Mouse (Mus musculus): ENCODE data around the gene Wdr38. TPM values are rescaled to one million over a fixed set of nuclear protein-coding genes. Genes with fewer than 3 reads are reported as not detected.

The Wdr38 gene
- polyA plus RNA-seq (2015; fragmentation: Nextera tagmentation; extraction: Ambion mirVana), result 2.1 and 3.4 TPM in 2 replicates

- Histone ChIP-seq H3K4me2 (ENCODE audit: low read depth, low read length) (peak within 1 kb of the TSS; percentile 76), H3K4me3 (ENCODE audit: low read length) (peak within 1 kb of the TSS; percentile 58), H3K27me3 (ENCODE audit: control insufficient read depth, insufficient read depth, low read depth, low read length) (no peaks in the 10 kb centered on the region), H3K4me1 (replicated peaks; ENCODE audit: control insufficient read depth, insufficient read depth, low read length) (peaks cover 7% of the 10 kb centered on the region), H3K9ac (ENCODE audit: low read length) (peak within 1 kb of the TSS; percentile 72), H3K27ac (ENCODE audit: low read length) (peak within 1 kb of the TSS; percentile 61; the same call in 1 of the 2 replicates), H3K36me3 (ENCODE audit: control insufficient read depth, insufficient read depth, low read length) (peaks cover 26% of the 10 kb centered on the region), H3K9me3 (ENCODE audit: control insufficient read depth, low read length) (no peaks in the 10 kb centered on the region)
- ATAC-seq (ENCODE audit: low read depth), result peak; percentile 95
- 10% methylated on average over 33 of the region's 33 CpGs for WGBS
Measured at GRCm38 (mm10) chr2:38997386-38998374, at the start of gene Wdr38. Wdr38 (plus strand) TSS chr2:38997476.

- Histone ChIP-seq H3K36me3 (ENCODE audit: control insufficient read depth, insufficient read depth, low read length) (no peaks in the 10 kb centered on the region), H3K4me2 (ENCODE audit: low read depth, low read length) (no peak overlapping the region), H3K27me3 (ENCODE audit: control insufficient read depth, insufficient read depth, low read depth, low read length) (no peaks in the 10 kb centered on the region), H3K9ac (ENCODE audit: low read length) (no peak overlapping the region), H3K27ac (ENCODE audit: low read length) (peak overlapping the region; percentile 82), H3K4me1 (replicated peaks; ENCODE audit: control insufficient read depth, insufficient read depth, low read length) (peaks cover 17% of the 10 kb centered on the region), H3K9me3 (ENCODE audit: control insufficient read depth, low read length) (no peaks in the 10 kb centered on the region), H3K4me3 (ENCODE audit: low read length) (no peak overlapping the region)
- WGBS, result 67% methylated on average over 7 of the region's 7 CpGs
- peak; percentile 62 for ATAC-seq (ENCODE audit: low read depth)
Measured at GRCm38 (mm10) chr2:38947566-38947965, 49.7 kb upstream of the Wdr38 start.

- Histone ChIP-seq H3K36me3 (ENCODE audit: control insufficient read depth, insufficient read depth, low read length) (no peaks in the 10 kb centered on the region), H3K4me2 (ENCODE audit: low read depth, low read length) (no peak overlapping the region), H3K9ac (ENCODE audit: low read length) (no peak overlapping the region), H3K27ac (ENCODE audit: low read length) (peak overlapping the region; percentile 61), H3K9me3 (ENCODE audit: control insufficient read depth, low read length) (no peaks in the 10 kb centered on the region), H3K4me1 (replicated peaks; ENCODE audit: control insufficient read depth, insufficient read depth, low read length) (peaks cover 17% of the 10 kb centered on the region), H3K27me3 (ENCODE audit: control insufficient read depth, insufficient read depth, low read depth, low read length) (no peaks in the 10 kb centered on the region), H3K4me3 (ENCODE audit: low read length) (no peak overlapping the region)
- 30% methylated on average over 7 of the region's 7 CpGs for WGBS
- peak; percentile 90 for ATAC-seq (ENCODE audit: low read depth)
Measured at GRCm38 (mm10) chr2:38950281-38950719, 47.0 kb upstream of the Wdr38 start.

DNA sequence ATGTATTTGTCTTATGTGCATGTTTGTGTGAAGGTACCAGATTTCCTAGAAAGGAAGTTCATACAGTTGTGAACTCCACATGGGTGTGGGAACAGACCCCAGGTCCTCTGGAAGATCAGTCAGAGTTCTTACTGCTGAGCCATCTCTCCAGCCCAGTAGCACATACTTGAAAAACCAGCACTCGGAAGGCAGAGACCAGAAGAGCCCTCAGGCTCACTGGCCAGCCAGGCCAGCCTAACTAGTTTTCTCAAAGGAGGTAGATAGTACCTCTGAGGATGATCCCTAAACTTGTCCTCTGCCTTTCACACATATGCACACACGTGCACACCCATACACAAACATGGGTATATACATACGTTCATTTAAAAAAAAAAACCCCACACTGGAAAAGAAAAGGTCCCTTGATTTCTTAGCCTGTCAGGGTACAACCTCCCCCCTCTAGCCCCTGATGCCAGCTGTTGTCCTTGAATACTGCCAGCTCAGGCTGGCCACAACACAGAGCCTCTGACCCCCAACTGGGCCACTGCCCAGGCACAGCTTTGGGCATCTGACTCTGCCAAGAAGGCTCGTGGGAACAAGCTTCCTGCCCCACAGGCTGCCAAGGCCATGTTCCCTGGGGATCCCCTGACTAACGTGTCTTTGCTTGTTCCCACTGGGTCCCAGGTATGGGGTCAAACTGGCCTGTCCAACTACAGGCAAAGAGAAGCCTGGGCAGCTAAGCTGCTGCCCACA lies 44.0 kb upstream of the Wdr38 start:
- no peak overlapping the region for H3K4me2 ChIP-seq (ENCODE audit: low read depth, low read length)
- H3K4me3 ChIP-seq (ENCODE audit: low read length), result no peak overlapping the region
- no peak overlapping the region for H3K27ac ChIP-seq (ENCODE audit: low read length)
- H3K9me3 ChIP-seq (ENCODE audit: control insufficient read depth, low read length), result no peaks in the 10 kb centered on the region
- no peak overlapping the region for H3K9ac ChIP-seq (ENCODE audit: low read length)
- H3K4me1 ChIP-seq (replicated peaks; ENCODE audit: control insufficient read depth, insufficient read depth, low read length), result peaks cover 14% of the 10 kb centered on the region
- ATAC-seq (ENCODE audit: low read depth), result no peak
- WGBS, result 58% methylated on average over 5 of the region's 5 CpGs
- H3K36me3 ChIP-seq (ENCODE audit: control insufficient read depth, insufficient read depth, low read length), result no peaks in the 10 kb centered on the region
- H3K27me3 ChIP-seq (ENCODE audit: control insufficient read depth, insufficient read depth, low read depth, low read length), result no peaks in the 10 kb centered on the region

DNA sequence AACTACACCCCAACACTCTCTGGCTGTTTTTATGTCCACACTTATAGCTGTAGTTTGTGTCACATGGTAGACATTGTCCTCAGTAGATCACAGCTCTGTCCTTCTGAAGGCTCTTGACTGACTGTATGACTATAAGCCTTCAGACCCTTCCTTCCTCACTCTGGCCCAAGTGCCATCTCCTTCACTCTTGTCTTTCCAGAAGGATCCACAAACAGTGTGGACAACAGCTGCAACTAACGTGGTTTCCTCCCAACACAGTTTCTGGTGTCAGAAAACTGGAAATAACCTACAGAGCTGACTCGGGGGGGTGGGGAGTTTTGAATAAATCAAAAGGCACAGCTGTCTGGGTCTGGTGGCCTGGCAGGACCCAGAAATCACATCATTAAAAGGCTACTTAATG lies 41.2 kb upstream of the Wdr38 start:
- Histone ChIP-seq H3K9ac (ENCODE audit: low read length) (no peak overlapping the region), H3K27ac (ENCODE audit: low read length) (no peak overlapping the region), H3K36me3 (ENCODE audit: control insufficient read depth, insufficient read depth, low read length) (no peaks in the 10 kb centered on the region), H3K4me3 (ENCODE audit: low read length) (no peak overlapping the region), H3K9me3 (ENCODE audit: control insufficient read depth, low read length) (no peaks in the 10 kb centered on the region), H3K4me2 (ENCODE audit: low read depth, low read length) (no peak overlapping the region), H3K27me3 (ENCODE audit: control insufficient read depth, insufficient read depth, low read depth, low read length) (no peaks in the 10 kb centered on the region), H3K4me1 (replicated peaks; ENCODE audit: control insufficient read depth, insufficient read depth, low read length) (peaks cover 3% of the 10 kb centered on the region)
- no peak for ATAC-seq (ENCODE audit: low read depth)
- 51% methylated on average over 2 of the region's 2 CpGs for WGBS

DNA sequence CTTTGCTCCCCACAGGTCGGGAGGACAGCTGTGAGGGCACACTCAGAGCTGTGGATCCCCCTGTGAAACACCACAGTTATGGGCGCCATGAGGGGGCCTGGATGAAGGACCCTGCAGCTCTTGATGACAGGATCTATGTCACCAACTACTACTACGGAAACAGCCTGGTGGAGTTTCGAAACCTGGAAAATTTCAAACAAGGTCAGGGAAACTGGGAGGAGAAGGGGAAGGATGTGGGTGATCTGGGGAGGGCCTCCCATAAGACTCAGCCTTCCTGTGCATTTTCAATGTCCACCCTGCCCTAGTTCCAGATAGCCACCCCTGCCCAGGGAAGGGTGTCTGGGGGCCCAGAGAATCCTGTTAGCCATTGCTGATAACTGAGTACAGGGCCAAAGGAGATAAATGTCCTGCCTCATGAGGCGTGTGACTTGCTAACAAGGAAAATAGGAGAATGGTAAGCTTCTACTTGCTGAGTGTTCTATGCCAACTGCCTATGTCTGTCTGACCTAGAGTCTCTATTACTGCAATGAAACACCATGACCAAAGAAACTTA lies 39.5 kb upstream of the Wdr38 start:
- Histone ChIP-seq H3K9me3 (ENCODE audit: control insufficient read depth, low read length) (no peaks in the 10 kb centered on the region), H3K4me1 (replicated peaks; ENCODE audit: control insufficient read depth, insufficient read depth, low read length) (no peaks in the 10 kb centered on the region), H3K27ac (ENCODE audit: low read length) (no peak overlapping the region), H3K4me2 (ENCODE audit: low read depth, low read length) (no peak overlapping the region), H3K36me3 (ENCODE audit: control insufficient read depth, insufficient read depth, low read length) (no peaks in the 10 kb centered on the region), H3K27me3 (ENCODE audit: control insufficient read depth, insufficient read depth, low read depth, low read length) (no peaks in the 10 kb centered on the region), H3K9ac (ENCODE audit: low read length) (no peak overlapping the region), H3K4me3 (ENCODE audit: low read length) (no peak overlapping the region)
- no peak for ATAC-seq (ENCODE audit: low read depth)
- WGBS, result 76% methylated on average over 5 of the region's 5 CpGs

DNA sequence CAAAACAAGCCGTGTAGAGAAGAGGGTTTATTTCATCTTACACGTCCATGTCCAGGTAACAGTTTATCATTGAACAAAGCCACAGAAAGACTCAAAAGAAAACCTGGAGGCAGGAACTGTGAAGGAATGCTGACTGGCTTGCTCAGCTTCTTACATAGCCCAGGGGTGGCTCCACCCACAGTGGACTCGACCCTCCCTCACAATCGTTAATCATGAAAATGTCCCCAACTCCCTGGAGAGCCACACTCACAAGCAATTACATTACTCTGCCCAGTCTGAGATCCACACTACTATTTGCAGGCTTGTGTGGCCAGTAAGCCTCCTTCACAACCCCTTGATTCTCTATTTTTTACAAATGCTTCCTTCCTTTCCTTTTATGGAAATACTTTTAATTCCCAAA lies 33.1 kb upstream of the Wdr38 start:
- H3K9me3 ChIP-seq (ENCODE audit: control insufficient read depth, low read length), result no peaks in the 10 kb centered on the region
- H3K4me1 ChIP-seq (replicated peaks; ENCODE audit: control insufficient read depth, insufficient read depth, low read length), result no peaks in the 10 kb centered on the region; the same call in 1 of the 2 replicates
- H3K4me3 ChIP-seq (ENCODE audit: low read length), result no peak overlapping the region
- H3K9ac ChIP-seq (ENCODE audit: low read length), result no peak overlapping the region
- no peaks in the 10 kb centered on the region for H3K36me3 ChIP-seq (ENCODE audit: control insufficient read depth, insufficient read depth, low read length)
- H3K27ac ChIP-seq (ENCODE audit: low read length), result no peak overlapping the region
- 11% methylated on average over 4 of the region's 4 CpGs for WGBS
- no peak overlapping the region for H3K4me2 ChIP-seq (ENCODE audit: low read depth, low read length)
- ATAC-seq (ENCODE audit: low read depth), result no peak
- H3K27me3 ChIP-seq (ENCODE audit: control insufficient read depth, insufficient read depth, low read depth, low read length), result no peaks in the 10 kb centered on the region

DNA sequence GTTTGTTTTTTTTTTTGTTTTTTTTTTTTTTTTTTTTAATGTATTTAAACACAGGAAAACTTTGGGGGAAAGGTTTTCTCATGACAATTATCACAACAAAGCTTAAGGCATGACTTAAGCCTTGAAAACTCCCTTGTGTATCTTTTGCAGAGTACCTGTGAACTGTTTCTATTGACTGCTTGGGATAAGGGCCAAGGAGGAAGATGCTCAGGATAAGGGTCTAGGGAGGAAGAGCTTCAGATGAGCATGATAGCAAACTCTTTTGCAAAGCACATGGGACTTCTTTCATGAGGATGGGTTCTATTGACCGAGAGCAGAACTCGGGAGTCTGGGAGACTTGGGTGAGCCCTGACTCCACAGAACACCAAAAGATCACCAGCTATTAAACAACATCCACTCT lies 27.6 kb upstream of the Wdr38 start:
- Histone ChIP-seq H3K9ac (ENCODE audit: low read length) (no peak overlapping the region), H3K36me3 (ENCODE audit: control insufficient read depth, insufficient read depth, low read length) (no peaks in the 10 kb centered on the region), H3K9me3 (ENCODE audit: control insufficient read depth, low read length) (no peaks in the 10 kb centered on the region), H3K27ac (ENCODE audit: low read length) (no peak overlapping the region), H3K4me2 (ENCODE audit: low read depth, low read length) (no peak overlapping the region), H3K4me3 (ENCODE audit: low read length) (no peak overlapping the region), H3K27me3 (ENCODE audit: control insufficient read depth, insufficient read depth, low read depth, low read length) (no peaks in the 10 kb centered on the region), H3K4me1 (replicated peaks; ENCODE audit: control insufficient read depth, insufficient read depth, low read length) (no peaks in the 10 kb centered on the region)
- WGBS, result 79% methylated on average over 2 of the region's 2 CpGs
- no peak for ATAC-seq (ENCODE audit: low read depth)

DNA sequence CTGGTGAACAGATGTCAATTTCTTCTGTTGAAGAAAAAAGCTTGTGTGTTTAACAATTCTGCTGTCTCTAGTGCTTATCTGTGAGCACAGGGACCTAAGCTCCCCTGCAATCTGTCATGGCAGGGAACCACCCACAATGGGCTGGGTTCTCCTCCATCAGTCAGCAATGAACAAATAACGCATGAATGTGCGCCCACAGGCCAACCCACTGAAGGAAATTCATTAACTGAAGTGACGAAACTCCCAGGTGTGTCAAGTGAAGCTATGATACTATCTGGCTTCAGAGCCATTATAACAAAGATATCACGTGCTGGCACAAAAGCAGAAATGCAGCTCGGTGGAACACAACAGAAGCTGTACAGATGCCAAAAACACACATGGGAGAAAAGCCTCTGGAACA lies 27.2 kb upstream of the Wdr38 start:
- Histone ChIP-seq H3K4me1 (replicated peaks; ENCODE audit: control insufficient read depth, insufficient read depth, low read length) (no peaks in the 10 kb centered on the region), H3K27me3 (ENCODE audit: control insufficient read depth, insufficient read depth, low read depth, low read length) (no peaks in the 10 kb centered on the region), H3K36me3 (ENCODE audit: control insufficient read depth, insufficient read depth, low read length) (no peaks in the 10 kb centered on the region), H3K4me2 (ENCODE audit: low read depth, low read length) (no peak overlapping the region), H3K9me3 (ENCODE audit: control insufficient read depth, low read length) (no peaks in the 10 kb centered on the region), H3K27ac (ENCODE audit: low read length) (no peak overlapping the region), H3K9ac (ENCODE audit: low read length) (no peak overlapping the region), H3K4me3 (ENCODE audit: low read length) (no peak overlapping the region)
- no peak for ATAC-seq (ENCODE audit: low read depth)
- 61% methylated on average over 5 of the region's 5 CpGs for WGBS
